Mouse (Mus musculus): ENCODE data around the gene Crip3.

DNA sequence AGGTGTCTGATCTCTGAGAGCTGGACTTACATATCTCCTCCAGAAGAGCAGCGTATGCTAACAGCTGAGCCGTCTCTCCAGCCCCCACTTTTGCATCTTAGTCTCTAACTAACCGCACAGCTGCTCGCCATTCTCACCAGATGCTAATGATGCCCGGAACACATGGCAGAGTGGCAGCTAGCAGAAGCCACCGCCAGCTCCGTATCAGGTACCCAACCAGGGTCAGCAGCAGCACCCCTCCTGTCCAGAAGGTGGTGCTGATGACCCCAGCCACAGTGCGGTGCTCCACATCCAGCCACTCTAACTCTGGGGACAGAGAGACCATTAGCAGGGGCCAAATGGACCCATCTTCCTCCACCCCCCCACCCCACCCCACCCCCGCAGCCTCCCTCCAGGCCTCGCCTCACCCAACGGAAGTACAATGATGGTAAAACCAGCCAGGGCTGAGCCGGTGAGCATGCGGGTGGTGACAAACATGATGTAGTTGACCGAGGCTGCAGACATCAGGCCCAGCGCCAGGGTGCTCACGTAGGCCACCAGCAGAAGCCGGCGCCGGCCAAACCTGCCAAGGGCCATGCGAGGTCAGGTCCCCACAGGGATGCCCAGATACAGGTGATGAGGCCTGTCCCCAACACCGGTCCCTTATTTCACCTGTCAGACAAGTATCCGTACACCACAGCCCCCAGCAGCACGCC is 8.1 kb downstream of the Crip3 start:
- peak; percentile 88 for TF ChIP-seq CTCF (IDR thresholded peaks at IDR 0.05; ENCODE audit: low read depth, low read length)
- no peak for TF ChIP-seq POLR2A (IDR thresholded peaks at IDR 0.05; ENCODE audit: extremely low read depth, insufficient read depth, low read length)
